Mouse (Mus musculus): ENCODE measurements around the gene B830017H08Rik. TPM values are rescaled to one million over a fixed set of nuclear protein-coding genes. Genes with fewer than 3 reads are reported as not detected.

The B830017H08Rik gene
- polyA plus RNA-seq, 1 experiment: not detected

DNA sequence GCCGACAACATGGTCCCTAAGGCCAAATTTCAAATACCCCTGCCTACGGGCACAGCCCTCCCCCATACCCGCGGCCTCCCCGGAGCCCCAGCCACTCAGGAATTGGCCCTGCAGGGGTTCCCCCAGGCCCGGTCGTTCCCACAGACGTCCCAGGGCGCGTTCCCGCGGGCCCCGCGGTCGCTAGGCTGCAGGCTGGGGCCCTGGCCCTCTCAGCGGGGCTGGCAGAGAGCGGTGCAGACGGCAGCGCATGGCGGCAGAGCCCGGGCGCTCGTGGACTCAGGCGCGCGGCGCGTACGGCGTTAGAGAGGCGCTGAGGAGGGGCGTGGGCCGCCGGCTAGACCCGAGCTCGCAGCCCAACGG is 380 bp downstream of the B830017H08Rik start:
- Histone ChIP-seq H3K27ac (ENCODE audit: control insufficient read depth, insufficient read depth, low read length) (no peak overlapping the region), H3K4me3 (ENCODE audit: control insufficient read depth, insufficient read depth, low read length) (no peak overlapping the region), H3K4me1 (replicated peaks; ENCODE audit: control insufficient read depth, insufficient read depth, low read length) (0 out of 2 replicates have a peak, but pooled peaks cover 5% of the 10 kb centered on the region), H3K27me3 (ENCODE audit: control insufficient read depth, insufficient read depth, low read length) (peaks cover 17% of the 10 kb centered on the region), H3K36me3 (ENCODE audit: control insufficient read depth, insufficient read depth, low read length) (no peaks in the 10 kb centered on the region)
- DNase-seq: no peak
- TF ChIP-seq POLR2A (IDR thresholded peaks at IDR 0.05; ENCODE audit: control insufficient read depth, extremely low read depth, insufficient read depth, low read length, poor library complexity) (no peak), CTCF (IDR thresholded peaks at IDR 0.05; ENCODE audit: borderline replicate concordance, control insufficient read depth, extremely low read depth, insufficient read depth, low read length, poor library complexity) (no peak)
- 2% methylated on average over 37 of the region's 37 CpGs for WGBS

DNA sequence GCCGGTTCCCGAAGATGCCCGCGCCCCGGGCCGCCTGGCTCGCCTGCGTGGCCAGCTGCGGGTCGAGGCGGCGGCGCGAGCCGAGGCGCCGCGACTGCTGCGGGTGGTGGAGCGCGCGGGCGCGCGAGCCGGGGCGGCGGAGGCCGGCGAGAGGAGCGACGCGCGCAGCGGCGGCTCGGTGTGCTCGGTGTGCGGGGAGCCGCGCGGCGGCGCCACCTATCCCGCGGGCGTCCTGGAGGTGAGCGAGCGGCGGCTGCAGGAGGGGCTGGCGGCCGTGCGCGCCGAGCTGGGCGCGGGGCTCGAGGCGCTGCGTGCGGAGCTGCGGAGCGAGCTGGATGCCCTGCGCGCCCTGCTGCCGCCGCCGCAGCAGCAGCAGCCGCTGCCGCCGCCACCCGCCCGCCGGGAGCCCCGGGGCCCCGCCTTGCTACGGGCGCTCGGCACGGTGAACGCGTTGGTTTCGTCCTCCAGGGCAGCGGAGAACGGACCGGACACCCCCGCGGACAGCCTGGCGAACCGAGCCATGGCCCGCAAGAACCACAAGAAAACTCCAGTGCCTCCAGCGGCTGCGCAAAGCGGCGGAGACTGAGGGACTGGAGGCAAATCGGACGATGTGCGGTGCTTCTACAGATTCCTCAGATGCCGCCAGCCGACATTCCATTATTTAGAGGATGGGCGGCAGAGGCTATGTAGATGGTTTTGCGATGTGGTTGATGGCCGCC is 919 bp downstream of the B830017H08Rik start:
- Histone ChIP-seq H3K27ac (ENCODE audit: control insufficient read depth, insufficient read depth, low read length) (no peak overlapping the region), H3K36me3 (ENCODE audit: control insufficient read depth, insufficient read depth, low read length) (no peaks in the 10 kb centered on the region), H3K27me3 (ENCODE audit: control insufficient read depth, insufficient read depth, low read length) (peaks cover 17% of the 10 kb centered on the region), H3K4me3 (ENCODE audit: control insufficient read depth, insufficient read depth, low read length) (peak overlapping the region; percentile 8; the same call in 1 of the 2 replicates), H3K4me1 (replicated peaks; ENCODE audit: control insufficient read depth, insufficient read depth, low read length) (0 out of 2 replicates have a peak, but pooled peaks cover 5% of the 10 kb centered on the region)
- no peak for DNase-seq
- WGBS: 2% methylated on average over 101 of the region's 103 CpGs
- TF ChIP-seq POLR2A (IDR thresholded peaks at IDR 0.05; ENCODE audit: control insufficient read depth, extremely low read depth, insufficient read depth, low read length, poor library complexity) (no peak), CTCF (IDR thresholded peaks at IDR 0.05; ENCODE audit: borderline replicate concordance, control insufficient read depth, extremely low read depth, insufficient read depth, low read length, poor library complexity) (no peak)

DNA sequence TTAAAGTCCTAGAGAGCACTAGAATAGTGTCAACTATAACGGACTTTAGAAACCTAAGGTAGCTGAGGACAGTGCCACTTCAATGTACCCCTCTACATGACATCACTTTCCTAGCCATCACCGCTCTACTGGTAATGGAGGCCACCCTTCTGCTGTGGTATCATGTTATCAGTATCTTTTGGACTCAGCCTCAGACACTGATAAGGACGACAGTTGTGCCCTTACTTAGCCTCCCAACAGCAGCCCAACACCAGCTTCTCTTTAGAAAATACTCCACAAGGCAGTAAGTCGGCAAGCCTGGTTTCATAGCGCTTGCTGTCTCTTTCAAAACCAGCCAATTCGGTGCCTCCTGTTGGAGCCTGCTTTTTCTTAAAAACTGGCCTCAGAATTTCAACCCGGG is 1.6 kb downstream of the B830017H08Rik start:
- H3K27me3 ChIP-seq (ENCODE audit: control insufficient read depth, insufficient read depth, low read length): peaks cover 17% of the 10 kb centered on the region
- no peaks in the 10 kb centered on the region for H3K36me3 ChIP-seq (ENCODE audit: control insufficient read depth, insufficient read depth, low read length)
- no peak overlapping the region for H3K4me3 ChIP-seq (ENCODE audit: control insufficient read depth, insufficient read depth, low read length)
- WGBS: 58% methylated on average over 7 of the region's 7 CpGs
- no peak for TF ChIP-seq POLR2A (IDR thresholded peaks at IDR 0.05; ENCODE audit: control insufficient read depth, extremely low read depth, insufficient read depth, low read length, poor library complexity)
- TF ChIP-seq CTCF (IDR thresholded peaks at IDR 0.05; ENCODE audit: borderline replicate concordance, control insufficient read depth, extremely low read depth, insufficient read depth, low read length, poor library complexity): no peak
- 0 out of 2 replicates have a peak, but pooled peaks cover 5% of the 10 kb centered on the region for H3K4me1 ChIP-seq (replicated peaks; ENCODE audit: control insufficient read depth, insufficient read depth, low read length)
- no peak for DNase-seq
- H3K27ac ChIP-seq (ENCODE audit: control insufficient read depth, insufficient read depth, low read length): no peak overlapping the region

DNA sequence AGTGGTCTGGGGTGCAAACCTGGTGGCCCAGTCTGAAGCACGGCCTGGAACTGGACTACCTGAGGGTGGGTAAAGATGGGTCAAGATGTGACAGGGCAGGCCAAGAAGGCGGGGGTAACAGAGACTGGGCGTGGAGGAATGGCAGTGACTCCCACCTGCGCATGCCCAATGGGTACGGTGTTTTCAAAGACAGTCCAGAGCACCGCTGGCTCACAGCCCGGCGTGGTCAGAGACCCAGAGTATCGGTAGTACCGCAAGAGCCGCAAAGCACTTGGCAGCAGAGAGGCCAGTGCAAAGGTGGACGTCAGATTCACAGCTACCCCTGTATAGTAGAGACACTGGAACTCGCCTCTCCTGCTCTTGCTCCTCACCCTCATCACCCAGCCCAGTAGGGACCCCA is 2.6 kb downstream of the B830017H08Rik start:
- WGBS: 50% methylated on average over 13 of the region's 13 CpGs
- no peak for TF ChIP-seq POLR2A (IDR thresholded peaks at IDR 0.05; ENCODE audit: control insufficient read depth, extremely low read depth, insufficient read depth, low read length, poor library complexity)
- TF ChIP-seq CTCF (IDR thresholded peaks at IDR 0.05; ENCODE audit: borderline replicate concordance, control insufficient read depth, extremely low read depth, insufficient read depth, low read length, poor library complexity): no peak
- H3K4me1 ChIP-seq (replicated peaks; ENCODE audit: control insufficient read depth, insufficient read depth, low read length): 0 out of 2 replicates have a peak, but pooled peaks cover 5% of the 10 kb centered on the region
- H3K4me3 ChIP-seq (ENCODE audit: control insufficient read depth, insufficient read depth, low read length): no peak overlapping the region
- H3K36me3 ChIP-seq (ENCODE audit: control insufficient read depth, insufficient read depth, low read length): no peaks in the 10 kb centered on the region
- H3K27ac ChIP-seq (ENCODE audit: control insufficient read depth, insufficient read depth, low read length): no peak overlapping the region
- DNase-seq: no peak
- H3K27me3 ChIP-seq (ENCODE audit: control insufficient read depth, insufficient read depth, low read length): peaks cover 17% of the 10 kb centered on the region

DNA sequence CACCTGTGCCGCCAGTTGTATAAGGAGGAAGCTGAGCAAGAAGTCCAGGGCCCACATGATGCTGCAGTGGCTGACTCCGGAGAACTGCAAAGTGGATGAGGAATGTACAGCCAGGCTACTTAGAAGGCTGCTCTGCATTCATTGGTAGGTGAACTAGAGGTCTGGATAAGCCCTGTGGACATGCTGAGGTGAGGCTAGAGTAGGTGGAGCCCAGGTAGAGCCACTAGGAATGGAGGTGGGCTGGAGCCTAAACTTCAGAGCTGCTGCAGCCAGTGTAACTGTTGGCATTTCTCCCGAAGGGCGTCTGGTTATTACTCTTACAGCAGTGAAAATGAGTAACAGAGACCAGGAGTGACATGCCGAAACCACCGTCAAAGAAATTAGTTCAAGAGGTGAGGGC is 5.1 kb downstream of the B830017H08Rik start, which contains the start of gene Car15:
Car15 (minus strand) TSS at position 314 of the 400 bp plus-strand sequence.
- Histone ChIP-seq H3K4me1 (replicated peaks; ENCODE audit: control insufficient read depth, insufficient read depth, low read length) (0 out of 2 replicates have a peak, but pooled peaks cover 5% of the 10 kb centered on the region), H3K4me3 (ENCODE audit: control insufficient read depth, insufficient read depth, low read length) (no peak within 1 kb of the TSS), H3K27me3 (ENCODE audit: control insufficient read depth, insufficient read depth, low read length) (peaks cover 11% of the 10 kb centered on the region), H3K36me3 (ENCODE audit: control insufficient read depth, insufficient read depth, low read length) (peaks cover 20% of the 10 kb centered on the region), H3K27ac (ENCODE audit: control insufficient read depth, insufficient read depth, low read length) (no peak within 1 kb of the TSS)
- 80% methylated on average over 6 of the region's 6 CpGs for WGBS
- DNase-seq: no peak
- TF ChIP-seq POLR2A (IDR thresholded peaks at IDR 0.05; ENCODE audit: control insufficient read depth, extremely low read depth, insufficient read depth, low read length, poor library complexity) (no peak), CTCF (IDR thresholded peaks at IDR 0.05; ENCODE audit: borderline replicate concordance, control insufficient read depth, extremely low read depth, insufficient read depth, low read length, poor library complexity) (no peak)

DNA sequence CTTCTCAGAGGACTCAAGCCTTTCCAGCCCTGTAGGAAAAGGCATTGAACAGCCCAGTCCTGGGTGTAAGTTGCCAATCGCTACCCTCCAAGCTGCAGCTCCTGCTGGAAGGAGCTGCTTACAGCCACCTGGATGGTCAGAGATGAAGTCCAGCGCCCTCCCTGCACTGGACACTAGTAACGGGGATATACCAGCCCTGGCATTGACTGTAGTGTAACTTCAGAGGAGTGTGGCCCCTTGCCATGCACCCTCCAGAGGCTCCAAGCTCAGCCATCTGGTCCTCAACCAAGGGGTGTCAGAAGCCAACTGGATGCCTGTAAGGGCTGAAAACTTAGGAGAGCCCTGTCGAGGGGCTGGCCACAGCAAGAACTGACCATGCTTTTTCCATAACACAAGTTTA is 7.1 kb downstream of the B830017H08Rik start:
- TF ChIP-seq POLR2A (IDR thresholded peaks at IDR 0.05; ENCODE audit: control insufficient read depth, extremely low read depth, insufficient read depth, low read length, poor library complexity): no peak
- TF ChIP-seq CTCF (IDR thresholded peaks at IDR 0.05; ENCODE audit: borderline replicate concordance, control insufficient read depth, extremely low read depth, insufficient read depth, low read length, poor library complexity): no peak
- Histone ChIP-seq H3K27ac (ENCODE audit: control insufficient read depth, insufficient read depth, low read length) (no peak overlapping the region), H3K27me3 (ENCODE audit: control insufficient read depth, insufficient read depth, low read length) (peaks cover 2% of the 10 kb centered on the region; the same call in 1 of the 2 replicates), H3K4me3 (ENCODE audit: control insufficient read depth, insufficient read depth, low read length) (no peak overlapping the region), H3K36me3 (ENCODE audit: control insufficient read depth, insufficient read depth, low read length) (peaks cover 30% of the 10 kb centered on the region), H3K4me1 (replicated peaks; ENCODE audit: control insufficient read depth, insufficient read depth, low read length) (no peaks in the 10 kb centered on the region)
- 93% methylated on average over 4 of the region's 4 CpGs for WGBS
- DNase-seq: no peak
